Mouse (Mus musculus) heart, postnatal 0 days (tissue): ENCODE data around the gene Zscan10.

ENCODE experiments used
- CTCF ChIP-seq: IDR thresholded peaks from 2 replicates; pipeline ENCODE4 v1.5.1; 2016; ENCODE audit warnings: antibody characterized with exemption, control low read depth, low read depth
- EP300 ChIP-seq: IDR thresholded peaks from 2 replicates; pipeline ENCODE4 v1.6.1; 2016; ENCODE audit warnings: antibody characterized with exemption, low read depth

- no peak for TF ChIP-seq CTCF
- TF ChIP-seq EP300 = no peak
Observed at GRCm38 (mm10) chr17:23585721-23586491, 14.8 kb upstream of the Zscan10 start.
